Comparison of ENCODE assay signal across 8 mouse cellular contexts in the genomic region with DNA sequence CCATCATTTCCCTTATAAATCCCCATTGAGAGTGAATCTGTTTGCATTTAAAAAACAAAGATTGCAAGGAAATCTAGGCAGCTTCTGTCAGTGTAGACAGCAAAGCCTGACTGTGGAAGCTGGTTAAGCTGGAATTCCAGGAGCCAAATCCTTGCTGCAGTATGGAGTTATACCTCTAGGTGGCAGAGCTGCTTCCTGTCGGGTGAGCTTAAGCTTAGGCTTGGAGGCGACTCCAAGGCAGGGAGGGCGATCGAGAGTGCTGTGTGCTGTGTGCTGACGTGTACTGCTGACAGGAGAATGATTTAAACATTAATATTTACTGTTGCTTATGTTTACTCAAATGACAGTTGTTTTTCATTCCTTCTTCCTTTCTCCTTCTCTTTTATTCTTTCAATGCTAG.
DNase-seq lines count a peak whose midpoint lies in the region; ATAC-seq and TF ChIP-seq lines count a peak whose summit lies in the region.

No protein-coding gene starts in this region.

- no peaks in the 10 kb centered on the region for H3K79me2 ChIP-seq in CH12.LX (replicated peaks; ENCODE audit: control insufficient read depth, extremely low read depth, insufficient read depth, poor library complexity, severe bottlenecking)

- dilution Hi-C loops in CH12.LX (cut with MboI; ENCODE audit: extremely low pct_ligation_motif_present, extremely low pct_unique_long_range_greater_than_20kb, low sequenced_read_pairs) = no loop called here

- DNase-seq in heart, adult 18-20 months = peak; percentile 65 to 90
- no peak for DNase-seq in heart, postnatal 25 days (ENCODE audit: low spot score)
- peak; percentile 30 for DNase-seq in CH12.LX (ENCODE audit: extremely low read depth)
- DNase-seq in c-Kit-negative CD71-positive TER-119-positive erythroid progenitor cells, embryonic 14.5 days (ENCODE audit: low read depth, low spot score) = peak; percentile 42
- peak; percentile 75 for DNase-seq in forebrain, embryonic 11.5 days (ENCODE audit: low spot score)
- DNase-seq in kidney, adult 2 months = peak; percentile 83
- DNase-seq in right cerebral cortex, adult 2 months (ENCODE audit: low spot score in 2 of 2) = peak; percentile 86 to 93

- intact Hi-C loops in heart, postnatal 25 days (cut with DNase I) = loop anchor here (2.0 to 5.0 kb wide), 2 partner anchors 35 to 52 kb away; no protein-coding TSS in a partner anchor

- H3K4me2 ChIP-seq in CH12.LX (ENCODE audit: insufficient read depth, low read depth, poor library complexity, severe bottlenecking) = no peak overlapping the region
- no peak overlapping the region for H3K4me2 ChIP-seq in forebrain, embryonic 11.5 days (ENCODE audit: low read depth, low read length, severe bottlenecking)
- H3K4me2 ChIP-seq in liver, embryonic 12.5 days = no peak overlapping the region

- no peak for TF ChIP-seq POLR2A in CH12.LX (IDR thresholded peaks at IDR 0.05; ENCODE audit: low read depth, low read length)
- TF ChIP-seq POLR2A in kidney, adult 2 months (IDR thresholded peaks at IDR 0.05; ENCODE audit: low read depth, low read length) = no peak

- no peaks in the 10 kb centered on the region for H3K27me3 ChIP-seq in CH12.LX (replicated peaks)
- no peaks in the 10 kb centered on the region for H3K27me3 ChIP-seq in forebrain, embryonic 11.5 days (ENCODE audit: control insufficient read depth, insufficient read depth, low read length)
- no peaks in the 10 kb centered on the region for H3K27me3 ChIP-seq in kidney, adult 2 months (replicated peaks; ENCODE audit: control insufficient read depth, insufficient read depth, low read length)
- no peaks in the 10 kb centered on the region for H3K27me3 ChIP-seq in liver, embryonic 12.5 days (replicated peaks)

- no peaks in the 10 kb centered on the region for H3K9me3 ChIP-seq in CH12.LX (replicated peaks; ENCODE audit: low read length)
- no peaks in the 10 kb centered on the region for H3K9me3 ChIP-seq in forebrain, embryonic 11.5 days (ENCODE audit: control insufficient read depth, low read length)
- H3K9me3 ChIP-seq in liver, embryonic 12.5 days (replicated peaks) = no peaks in the 10 kb centered on the region

- WGBS in forebrain, embryonic 11.5 days = 47% methylated on average over 5 of the region's 5 CpGs
- whole genome bisulfite sequencing in kidney, adult 2 months = 26% methylated on average over 5 of the region's 5 CpGs
- 34% methylated on average over 5 of the region's 5 CpGs for WGBS in liver, embryonic 12.5 days (ENCODE audit: insufficient replicate concordance)

- no peak overlapping the region for H3K4me3 ChIP-seq in CH12.LX (replicated peaks in 1 of 3; ENCODE audit: low read depth in 2 of 3, low read length in 2 of 3, poor library complexity in 1 of 3)
- H3K4me3 ChIP-seq in forebrain, embryonic 11.5 days (ENCODE audit: low read depth, low read length) = no peak overlapping the region
- H3K4me3 ChIP-seq in kidney, adult 2 months (ENCODE audit: insufficient read depth, low read depth, low read length) = no peak overlapping the region
- H3K4me3 ChIP-seq in liver, embryonic 12.5 days = no peak overlapping the region

- H3K4me1 ChIP-seq in CH12.LX (ENCODE audit: control insufficient read depth in 1 of 2, insufficient read depth in 2 of 2) = peaks cover 0 to 6% of the 10 kb centered on the region in 2 experiments; a peak in 1 of 4 replicates
- H3K4me1 ChIP-seq in forebrain, embryonic 11.5 days (replicated peaks; ENCODE audit: control insufficient read depth, insufficient read depth, low read length) = 0 out of 2 replicates have a peak, but pooled peaks cover 2% of the 10 kb centered on the region
- peaks cover 18% of the 10 kb centered on the region; the same call in 1 of the 2 replicates for H3K4me1 ChIP-seq in kidney, adult 2 months (ENCODE audit: control insufficient read depth, insufficient read depth, low read length)
- no peaks in the 10 kb centered on the region for H3K4me1 ChIP-seq in liver, embryonic 12.5 days

- TF ChIP-seq RAD21 in CH12.LX (IDR thresholded peaks at IDR 0.05; ENCODE audit: low read depth, low read length) = no peak; the same call in 1 of the 2 replicates

- peaks cover 14 to 66% of the 10 kb centered on the region in 2 experiments for H3K36me3 ChIP-seq in CH12.LX (replicated peaks in 1 of 2; ENCODE audit: control insufficient read depth in 1 of 2, insufficient read depth in 1 of 2, low read length in 1 of 2)
- H3K36me3 ChIP-seq in forebrain, embryonic 11.5 days (ENCODE audit: control insufficient read depth, insufficient read depth, low read length) = no peaks in the 10 kb centered on the region; the same call in 1 of the 2 replicates
- no peaks in the 10 kb centered on the region for H3K36me3 ChIP-seq in kidney, adult 2 months (ENCODE audit: control insufficient read depth, insufficient read depth, low read length)
- H3K36me3 ChIP-seq in liver, embryonic 12.5 days = peaks cover 6% of the 10 kb centered on the region; the same call in 1 of the 2 replicates

- ATAC-seq in forebrain, embryonic 11.5 days (replicated peaks; ENCODE audit: low FRiP score) = no peak
- ATAC-seq in liver, embryonic 12.5 days = peak; percentile 46; the same call in 1 of the 2 replicates

- TF ChIP-seq CTCF in CH12.LX (conservative IDR thresholded peaks at IDR 0.05 in 1 of 2, IDR thresholded peaks at IDR 0.05 in 1 of 2; ENCODE audit: low read depth in 2 of 2, low read length in 2 of 2) = peak; percentile 49 to 51; a peak in 3 of 4 replicates
- TF ChIP-seq CTCF in kidney, adult 2 months (conservative IDR thresholded peaks at IDR 0.05; ENCODE audit: insufficient read depth, insufficient read length, low read depth, low read length) = peak; percentile 85

- no peak overlapping the region for H3K9ac ChIP-seq in CH12.LX (ENCODE audit: insufficient read depth, low read depth)
- H3K9ac ChIP-seq in forebrain, embryonic 11.5 days (ENCODE audit: low read length) = no peak overlapping the region
- H3K9ac ChIP-seq in liver, embryonic 12.5 days = no peak overlapping the region

- in situ Hi-C loops in CH12.LX (cut with MboI; ENCODE audit: low pct_ligation_motif_present, low pct_unique_long_range_greater_than_20kb, low sequenced_read_pairs) = no loop called here

- no peak overlapping the region for H3K27ac ChIP-seq in CH12.LX (ENCODE audit: insufficient read depth, low read depth)
- no peak overlapping the region for H3K27ac ChIP-seq in forebrain, embryonic 11.5 days (ENCODE audit: low read depth, low read length)
- no peak overlapping the region for H3K27ac ChIP-seq in kidney, adult 2 months (ENCODE audit: insufficient read depth, low read depth, low read length)
- no peak overlapping the region for H3K27ac ChIP-seq in liver, embryonic 12.5 days

- TF ChIP-seq EP300 in CH12.LX (IDR thresholded peaks at IDR 0.05; ENCODE audit: low read length) = no peak

TF ChIP-seq in CH12.LX, 34 proteins besides CTCF, POLR2A, EP300 and RAD21:
- TF ChIP-seq ZMIZ1 (IDR thresholded peaks at IDR 0.05; ENCODE audit: low read depth, low read length) (no peak), SIN3A (IDR thresholded peaks at IDR 0.05; ENCODE audit: low read length) (no peak), E2F4 (IDR thresholded peaks at IDR 0.05; ENCODE audit: insufficient replicate concordance, low read depth, low read length) (no peak), CHD2 (IDR thresholded peaks at IDR 0.05; ENCODE audit: low read length) (no peak), GABPA (IDR thresholded peaks at IDR 0.05; ENCODE audit: insufficient replicate concordance, low read depth, low read length) (no peak), TBP (conservative IDR thresholded peaks at IDR 0.05; ENCODE audit: low read depth, low read length) (no peak), MYC (IDR thresholded peaks at IDR 0.05; ENCODE audit: low read depth, low read length) (no peak), ZC3H11A (IDR thresholded peaks at IDR 0.05; ENCODE audit: low read depth, low read length) (no peak), HCFC1 (IDR thresholded peaks at IDR 0.05; ENCODE audit: low read depth, low read length) (no peak)
TF ChIP-seq in CH12.LX: peak in this region for 0.
